Mouse (Mus musculus): ENCODE measurements around the gene Eif4e1b.

Eif4e1b gene

DNA sequence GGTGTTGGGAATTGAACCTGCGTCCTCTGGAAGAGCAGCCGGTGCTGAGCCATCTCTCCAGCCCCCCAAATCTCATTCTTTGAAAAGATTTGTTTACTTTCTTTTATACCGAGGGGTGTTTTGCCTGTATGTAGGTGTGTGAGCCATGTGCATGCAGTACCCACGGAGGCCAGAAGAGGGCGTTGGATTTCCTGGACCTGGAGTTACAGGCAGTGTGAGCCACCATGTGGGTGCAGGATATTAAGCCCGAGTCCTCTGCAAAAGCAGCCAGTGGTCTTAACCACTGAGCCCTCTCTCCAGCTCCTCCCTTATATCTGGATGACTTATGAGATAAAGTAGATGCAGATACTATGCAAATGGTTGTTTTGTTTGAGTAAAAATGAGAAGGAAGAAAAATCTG, 19.2 kb downstream of the Eif4e1b start:
- DNase-seq = no peak

GRCm38 (mm10) chr13:54805134-54805838, 21.5 kb downstream of the Eif4e1b start:
- DNase-seq = peak; percentile 62

GRCm38 (mm10) chr13:54806434-54806976, 22.7 kb downstream of the Eif4e1b start:
- no peak for DNase-seq

DNA sequence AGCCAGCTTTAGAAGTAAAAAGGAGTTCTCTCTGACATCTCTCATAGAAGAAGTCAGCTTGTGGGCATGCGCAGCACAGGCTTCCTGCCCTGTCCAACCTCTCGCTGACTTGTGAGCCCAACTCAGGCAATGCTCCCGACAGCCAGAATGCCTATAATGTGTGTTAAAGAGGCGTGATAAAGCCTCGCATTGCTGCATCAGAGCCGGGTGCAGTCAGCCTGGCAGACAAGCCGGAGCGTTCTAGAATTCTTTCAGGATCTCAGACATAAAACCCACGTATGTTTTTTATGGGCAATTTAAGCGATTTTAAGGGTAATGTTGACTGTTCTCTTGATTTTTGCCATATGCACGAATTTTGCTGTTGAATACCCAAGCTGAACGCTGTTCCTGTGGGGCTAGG, 24.3 kb downstream of the Eif4e1b start:
- DNase-seq = no peak

GRCm38 (mm10) chr13:54811476-54811875, 27.7 kb downstream of the Eif4e1b start:
- DNase-seq = no peak

DNA sequence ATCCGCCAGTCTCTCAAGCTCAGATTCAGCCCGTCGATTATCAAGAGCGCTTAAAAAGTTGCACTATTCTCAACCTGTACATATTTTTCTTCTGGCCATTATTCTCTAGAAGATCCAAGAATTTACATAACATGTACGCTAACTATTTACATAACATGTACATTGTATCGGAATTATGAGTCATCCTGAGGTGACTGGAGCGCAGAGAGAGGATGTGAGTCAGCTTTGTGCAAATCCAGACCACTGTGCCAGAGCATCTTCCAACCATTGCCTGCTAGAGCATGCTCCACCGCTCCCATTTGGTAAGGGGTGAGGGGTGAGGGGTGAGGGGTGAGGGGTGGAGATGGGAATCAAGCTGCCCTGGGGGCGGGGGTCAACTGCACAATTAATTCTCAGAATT, 29.6 kb downstream of the Eif4e1b start:
- no peak for DNase-seq

GRCm38 (mm10) chr13:54818399-54819254, 34.8 kb downstream of the Eif4e1b start:
- no peak for DNase-seq

DNA sequence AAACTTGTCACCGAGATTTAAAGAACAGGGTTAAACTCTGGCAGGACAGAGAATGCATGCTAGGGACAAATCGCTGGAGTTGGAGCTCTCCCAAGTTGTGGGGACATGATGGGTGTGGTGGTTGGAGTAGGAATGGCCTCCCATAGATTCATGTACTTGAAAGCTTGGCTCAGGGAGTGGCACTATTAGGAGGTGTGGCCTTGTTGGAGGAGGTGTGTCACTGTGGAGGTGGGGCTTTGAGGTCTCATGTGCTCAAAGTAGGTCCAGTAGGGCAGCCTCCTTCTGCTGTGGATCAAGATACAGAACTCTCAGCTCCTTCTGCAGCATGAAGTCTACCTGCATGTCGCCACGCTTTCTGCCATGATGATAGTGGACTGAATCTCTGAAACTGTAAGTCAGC, 37.3 kb downstream of the Eif4e1b start:
- no peak for DNase-seq

DNA sequence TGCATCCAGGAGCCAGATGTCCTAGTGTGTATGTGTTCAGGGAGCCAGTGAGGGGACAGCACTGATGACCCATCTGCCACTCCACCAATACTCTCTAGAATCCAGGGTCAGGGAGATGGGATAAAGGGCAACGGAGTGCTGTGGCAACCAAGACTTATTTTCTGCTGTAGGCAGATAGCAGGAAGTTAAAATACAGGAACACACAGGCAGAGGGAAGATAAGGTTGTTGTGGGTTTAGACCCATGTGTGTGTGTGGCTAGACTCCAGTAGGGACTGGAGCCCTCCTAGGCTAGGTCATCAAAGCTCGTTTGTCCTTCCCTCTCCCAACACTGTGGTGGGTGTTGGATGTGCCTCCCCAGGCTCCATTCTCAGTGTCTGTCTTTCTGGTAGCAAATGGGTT, 38.1 kb downstream of the Eif4e1b start:
- no peak for DNase-seq

GRCm38 (mm10) chr13:54824111-54824931, 40.5 kb downstream of the Eif4e1b start:
- peak; percentile 89 for DNase-seq

DNA sequence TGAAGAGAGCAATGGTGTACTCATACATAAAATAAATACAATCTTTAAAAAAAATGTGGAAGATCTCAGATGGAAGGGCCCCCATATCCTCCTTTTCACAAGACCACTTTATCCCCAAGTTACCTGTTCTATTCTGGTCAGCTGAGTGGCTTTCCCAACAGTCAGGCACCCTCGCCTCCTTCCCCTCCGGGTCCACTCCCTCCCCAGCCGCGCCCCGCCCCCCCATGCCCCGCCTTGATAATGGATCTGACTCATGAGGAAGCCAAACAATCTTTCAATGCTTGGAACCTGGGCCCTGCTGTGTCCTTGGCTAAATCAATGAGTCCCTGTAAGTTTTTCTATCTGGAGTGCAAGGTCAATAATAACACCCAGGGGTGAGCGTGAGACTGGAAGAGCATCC, 44.2 kb downstream of the Eif4e1b start:
- no peak for DNase-seq

- no peak for DNase-seq
Observed at GRCm38 (mm10) chr13:54828508-54828907, 44.7 kb downstream of the Eif4e1b start.

DNA sequence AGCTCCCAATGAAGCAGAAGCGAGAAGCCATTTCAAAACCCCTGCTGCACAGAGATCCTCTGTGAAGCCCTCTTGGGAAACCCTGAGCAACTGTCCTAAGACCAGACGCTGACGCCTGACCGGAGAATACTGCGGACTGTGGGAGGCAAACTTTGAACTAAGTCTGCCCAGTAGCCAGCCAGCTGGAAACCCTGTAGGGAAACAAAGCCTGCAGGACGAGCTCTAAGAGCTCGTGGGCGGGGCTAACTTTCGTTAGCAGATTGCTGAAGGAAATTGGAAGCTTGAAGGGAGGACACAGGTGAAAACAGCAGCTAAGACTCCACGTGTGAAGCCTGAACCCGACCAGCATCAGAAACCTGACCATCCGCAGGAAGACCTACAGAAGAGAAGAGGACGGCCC, 45.7 kb downstream of the Eif4e1b start:
- no peak for DNase-seq

GRCm38 (mm10) chr13:54836351-54837030, 52.7 kb downstream of the Eif4e1b start:
- no peak for DNase-seq

DNA sequence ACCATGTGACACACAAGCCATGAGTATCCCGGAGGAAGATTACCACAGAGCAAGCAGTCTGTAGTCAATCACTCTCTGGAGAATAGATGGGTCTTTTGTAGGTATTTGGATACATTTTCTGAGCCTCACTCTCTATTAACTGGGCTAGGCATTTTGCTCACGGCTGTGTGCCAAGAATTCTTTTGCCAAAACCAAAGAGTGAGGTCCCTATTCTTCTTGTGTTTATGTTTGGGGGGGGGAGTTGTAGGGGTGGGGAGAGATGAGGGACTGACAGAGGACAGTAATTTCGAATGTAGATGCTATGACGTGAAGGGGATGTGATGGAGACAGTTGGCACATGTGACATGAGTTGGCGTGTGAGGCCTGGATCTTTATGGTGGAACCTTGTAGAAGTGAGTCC, 53.3 kb downstream of the Eif4e1b start:
- DNase-seq = no peak

- peak; percentile 44 for DNase-seq
Observed at GRCm38 (mm10) chr13:54837471-54837889, 53.7 kb downstream of the Eif4e1b start.

Measured in cerebellum, adult 8-10 months (tissue).